Mouse (Mus musculus) heart, adult 2 months (tissue): ENCODE data around the gene Fam206a. TPM values are rescaled to one million over a fixed set of nuclear protein-coding genes. Genes with fewer than 3 reads are reported as not detected.

Experiments used
- DNase-seq, 2 experiments: peaks; one replicate each; pipeline ENCODE4 v3.0.0; 2021
- H3K27ac ChIP-seq: fragments of 200-600 bp; 2 replicates; pipeline ENCODE4 v1.8.1; 2022
- H3K27me3 ChIP-seq: fragments of 200-500 bp; 2 replicates; pipeline ENCODE4 v1.6.1; 2012; ENCODE audit warnings: mild to moderate bottlenecking, low read length, inconsistent platforms, mixed read lengths; ENCODE audit not compliant: control insufficient read depth, insufficient read depth
- H3K36me3 ChIP-seq: fragments of 200-500 bp; 2 replicates; pipeline ENCODE4 v1.6.1; 2012; ENCODE audit warnings: low read length, inconsistent platforms; ENCODE audit not compliant: control insufficient read depth, insufficient read depth
- H3K4me1 ChIP-seq: fragments of 200-500 bp; 2 replicates; pipeline ENCODE4 v1.6.1; 2011; ENCODE audit warnings: low read length; ENCODE audit not compliant: control insufficient read depth, insufficient read depth
- H3K4me3 ChIP-seq: fragments of 200-600 bp; 2 replicates; pipeline ENCODE4 v1.8.1; 2022
- H3K79me2 ChIP-seq: fragments of 200-500 bp; replicated peaks from 2 replicates; pipeline ENCODE4 v1.6.1; 2012; ENCODE audit warnings: mild to moderate bottlenecking, inconsistent platforms, low read length, moderate library complexity, mixed read lengths; ENCODE audit not compliant: control insufficient read depth, insufficient read depth
- H3K9ac ChIP-seq: fragments of 200-500 bp; 2 replicates; pipeline ENCODE4 v1.6.1; 2012; ENCODE audit warnings: low read depth, mild to moderate bottlenecking, control low read depth, inconsistent platforms, low read length, mixed read lengths
- CTCF ChIP-seq: fragments of 200-600 bp; IDR thresholded peaks from 2 replicates; pipeline ENCODE4 v1.8.1; 2022; ENCODE audit warnings: antibody characterized with exemption, mild to moderate bottlenecking, moderate library complexity
- EP300 ChIP-seq: fragments of 200-500 bp; IDR thresholded peaks from 2 replicates; pipeline ENCODE4 v1.6.1; 2011; ENCODE audit warnings: low read depth, low read length, control low read depth; ENCODE audit not compliant: insufficient read depth
- POLR2A ChIP-seq: fragments of 200-500 bp; IDR thresholded peaks from 2 replicates; pipeline ENCODE4 v1.6.1; 2011; ENCODE audit warnings: mild to moderate bottlenecking, low read depth, low read length, control low read depth; ENCODE audit not compliant: insufficient read depth
- WGBS: fragments of 180-500 bp; shearing (Covaris S2); methylation state at CpG from one replicate; pipeline ENCODE4 v1.1.7; 2018; 5-methylcytosine and 5-hydroxymethylcytosine counted together
- intact Hi-C: fragments of 180-260 bp; cut with DNase I; formaldehyde crosslinking; loops from one replicate; pipeline ENCODE4 v1.15.1; 2025
- polyA plus RNA-seq: library from polyadenylated mRNA; depleted of rRNA; stranded (reverse); fragments of >200 nt; gene quantifications from 2 replicates; pipeline ENCODE4 v1.2.3, GENCODE M21; 2012; rRNA removed
- total RNA-seq, 2 experiments: library from RNA; stranded (reverse); gene quantifications; 2 replicates each; pipeline ENCODE4 v1.2.3; 2021

Gene Fam206a
- total and polyA plus RNA-seq, 3 experiments: 1.9 to 2.2 (median 2.0) TPM

DNA sequence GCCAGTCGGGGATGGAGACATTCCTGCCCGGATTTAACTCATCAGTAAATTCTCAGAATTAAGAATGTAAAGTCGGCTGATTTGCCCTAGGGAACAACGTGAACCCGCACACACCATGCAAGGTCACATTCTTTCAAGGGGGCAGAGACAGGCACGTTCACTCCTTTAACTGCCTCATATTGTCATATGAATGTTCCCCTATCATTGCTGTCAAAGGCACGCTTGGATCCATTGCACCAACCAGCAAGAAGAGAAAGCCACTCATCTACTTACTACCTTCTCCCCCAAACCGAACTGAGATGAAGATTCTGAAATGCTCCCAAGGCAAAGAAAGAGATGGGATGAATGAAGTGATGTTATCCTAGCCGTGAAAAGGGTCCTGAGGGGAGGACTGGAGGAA lies 56.6 kb downstream of the Fam206a start:
- H3K27me3 ChIP-seq: no peaks in the 10 kb centered on the region
- H3K9ac ChIP-seq: no peak overlapping the region
- TF ChIP-seq CTCF: no peak
- TF ChIP-seq EP300: no peak
- no peak for TF ChIP-seq POLR2A
- DNase-seq: no peak
- no peak overlapping the region for H3K4me3 ChIP-seq
- no peaks in the 10 kb centered on the region; the same call in 1 of the 2 replicates for H3K36me3 ChIP-seq
- 53% methylated on average over 9 of the region's 9 CpGs for WGBS
- H3K79me2 ChIP-seq: peaks cover 2% of the 10 kb centered on the region; the same call in 1 of the 2 replicates
- peaks cover 2% of the 10 kb centered on the region; the same call in 1 of the 2 replicates for H3K4me1 ChIP-seq
- intact Hi-C loops: no loop called here
- no peak overlapping the region for H3K27ac ChIP-seq

Other genes with a start within 250 kb of the Fam206a start
- gene Gm26657, start 62.3 kb upstream of the Fam206a start, total RNA-seq: not detected
- gene Gm26657, start 62.3 kb upstream of the Fam206a start, polyA plus RNA-seq: not detected in 2 replicates
- not detected for gene Actl7b, start 60.9 kb upstream of the Fam206a start, total RNA-seq
- gene Actl7b, start 60.9 kb upstream of the Fam206a start, polyA plus RNA-seq: 0.64 and 0.74 TPM in 2 replicates
- not detected for gene Actl7a, start 58.9 kb upstream of the Fam206a start, total RNA-seq
- 0.23 and 0.37 TPM in 2 replicates for gene Actl7a, start 58.9 kb upstream of the Fam206a start, polyA plus RNA-seq
- 10 to 100 TPM; 17.0 to 19.8 TPM for gene Elp1, start within 50 bp of the Fam206a start, total RNA-seq
- 13.7 and 20.8 TPM in 2 replicates for gene Elp1, start within 50 bp of the Fam206a start, polyA plus RNA-seq
- gene Ctnnal1, start 62.8 kb downstream of the Fam206a start, total RNA-seq: 10 to 100 TPM; 30.8 to 31.9 TPM
- gene Ctnnal1, start 62.8 kb downstream of the Fam206a start, polyA plus RNA-seq: 6.5 and 12.7 TPM in 2 replicates
- gene Tmem245, start 145.1 kb downstream of the Fam206a start, total RNA-seq: 10 to 100 TPM; 66.3 to 77.3 TPM
- 24.0 and 42.0 TPM in 2 replicates for gene Tmem245, start 145.1 kb downstream of the Fam206a start, polyA plus RNA-seq
- gene Frrs1l, start 188.0 kb downstream of the Fam206a start, total RNA-seq: under 1 TPM; 0.03 to 0.05 TPM
- gene Frrs1l, start 188.0 kb downstream of the Fam206a start, polyA plus RNA-seq: 0.06 and 0.09 TPM in 2 replicates